Mouse (Mus musculus) lung, embryonic 14.5 days (tissue): Measurements from ENCODE around the gene Tox3. TPM values are rescaled to one million over a fixed set of nuclear protein-coding genes. Genes with fewer than 3 reads are reported as not detected.

Experiments
- ATAC-seq: fragments of 200-750 bp; cut with Nextera tagmentation; 2 replicates; pipeline ENCODE4 v1.8.0; 2017; ENCODE audit warnings: mild to moderate bottlenecking, moderate TSS enrichment, moderate library complexity; ENCODE audit not compliant: insufficient read depth
- DNase-seq: peaks from one replicate; pipeline ENCODE4 v3.0.0-alpha.2; 2015
- H3K27ac ChIP-seq: fragments of 300-500 bp; sonication (generic); 2 replicates; pipeline ENCODE4 v1.5.1; 2014; ENCODE audit warnings: low read depth, mild to moderate bottlenecking, moderate library complexity
- H3K27me3 ChIP-seq: fragments of 300-500 bp; sonication (generic); 2 replicates; pipeline ENCODE4 v1.6.1; 2014; ENCODE audit warnings: low read length, control low read depth; ENCODE audit not compliant: insufficient read depth
- H3K36me3 ChIP-seq: fragments of 300-500 bp; sonication (generic); 2 replicates; pipeline ENCODE4 v1.6.1; 2014; ENCODE audit warnings: control low read depth; ENCODE audit not compliant: insufficient read depth
- H3K4me1 ChIP-seq: fragments of 300-500 bp; sonication (generic); 2 replicates; pipeline ENCODE4 v1.6.1; 2014; ENCODE audit warnings: antibody characterized with exemption, control low read depth; ENCODE audit not compliant: insufficient read depth
- H3K4me2 ChIP-seq: fragments of 300-500 bp; sonication (generic); 2 replicates; pipeline ENCODE4 v1.6.1; 2014; ENCODE audit warnings: mild to moderate bottlenecking
- H3K4me3 ChIP-seq: fragments of 300-500 bp; sonication (generic); 2 replicates; pipeline ENCODE4 v1.5.1; 2014; ENCODE audit warnings: low read depth, low read length
- H3K9ac ChIP-seq: fragments of 300-500 bp; sonication (generic); 2 replicates; pipeline ENCODE4 v1.6.1; 2014
- H3K9me3 ChIP-seq: fragments of 300-500 bp; sonication (generic); 2 replicates; pipeline ENCODE4 v1.6.1; 2016; ENCODE audit warnings: low read depth, low read length, control low read depth
- CTCF ChIP-seq: IDR thresholded peaks from 2 replicates; pipeline ENCODE4 v1.5.1; 2016; ENCODE audit warnings: antibody characterized with exemption, low read depth
- WGBS: fragments of 180-500 bp; shearing (Covaris S2); extraction: QIAGEN DNeasy Blood & Tissue Kit; methylation state at CpG from one replicate; pipeline ENCODE4 v1.1.7; 2014; 5-methylcytosine and 5-hydroxymethylcytosine counted together
- polyA plus RNA-seq: library from polyadenylated mRNA; unstranded; fragments of >200 nt; fragmentation: Nextera tagmentation; extraction: Ambion mirVana; gene quantifications from 2 replicates; pipeline ENCODE4 v1.2.1, GENCODE M21; 2014

Gene Tox3
- polyA plus RNA-seq, 1 experiment from 2014 or later = 7.6 TPM

DNA sequence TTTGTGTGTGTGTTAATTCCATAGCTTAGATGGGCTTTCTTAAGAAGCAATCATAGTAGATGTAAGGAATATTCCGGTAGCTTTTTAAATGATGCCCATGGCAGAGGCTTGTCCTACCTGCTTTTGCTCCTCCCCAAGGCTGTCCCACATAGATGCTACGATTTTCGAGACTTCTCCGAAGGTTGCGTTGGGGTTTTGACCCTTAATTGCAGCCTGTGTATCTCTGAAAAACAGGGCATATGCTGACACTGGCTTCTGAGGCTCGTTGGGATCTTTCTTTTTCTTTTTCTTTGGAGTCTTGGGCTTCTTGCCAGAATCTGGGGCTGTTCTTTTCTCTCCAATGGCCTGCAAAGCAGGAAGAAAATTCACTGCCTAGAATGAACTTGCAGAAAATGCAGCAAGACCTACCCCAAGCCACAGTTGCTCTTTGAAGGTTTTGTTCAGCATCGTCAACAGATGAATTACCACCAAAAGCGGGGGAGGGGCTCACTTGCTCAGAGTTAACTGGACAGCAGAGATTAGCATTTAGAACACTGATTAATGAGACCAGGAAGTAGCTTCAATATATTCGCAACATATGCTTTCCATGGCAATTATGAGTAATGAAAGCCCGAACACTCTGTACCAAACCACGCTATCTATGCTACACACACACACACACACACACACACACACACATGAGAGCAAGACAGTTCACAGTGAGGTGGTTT, 93.8 kb downstream of the Tox3 start:
- Histone ChIP-seq H3K4me2 (no peak overlapping the region), H3K27ac (no peak overlapping the region), H3K4me1 (no peaks in the 10 kb centered on the region), H3K4me3 (no peak overlapping the region), H3K9me3 (no peaks in the 10 kb centered on the region), H3K27me3 (no peaks in the 10 kb centered on the region), H3K9ac (no peak overlapping the region), H3K36me3 (no peaks in the 10 kb centered on the region)
- DNase-seq = peak; percentile 71
- WGBS = 51% methylated on average over 11 of the region's 11 CpGs
- TF ChIP-seq CTCF = no peak
- ATAC-seq = no peak

DNA sequence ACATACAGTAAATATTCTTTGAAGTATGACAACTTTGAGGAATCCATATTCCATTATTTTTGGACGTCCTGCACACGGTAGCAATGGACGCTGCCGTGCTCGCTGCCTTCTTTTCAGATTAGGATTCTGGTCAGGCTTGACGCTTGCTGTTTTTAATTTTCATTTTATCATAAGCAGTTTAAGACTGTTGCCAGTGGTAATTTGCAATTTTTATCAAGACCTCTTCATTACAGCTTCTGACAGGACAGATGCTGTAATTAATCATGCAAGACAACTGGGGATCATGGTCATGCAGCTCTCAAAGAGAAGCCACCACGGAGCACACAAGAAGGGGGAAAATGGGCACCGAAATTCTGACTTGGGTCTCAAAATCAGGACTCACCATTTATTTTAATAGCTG, 101.8 kb downstream of the Tox3 start:
- Histone ChIP-seq H3K9me3 (no peaks in the 10 kb centered on the region), H3K27me3 (no peaks in the 10 kb centered on the region), H3K4me3 (no peak overlapping the region), H3K4me1 (no peaks in the 10 kb centered on the region), H3K4me2 (no peak overlapping the region), H3K27ac (no peak overlapping the region), H3K9ac (no peak overlapping the region), H3K36me3 (0 out of 2 replicates have a peak, but pooled peaks cover 8% of the 10 kb centered on the region)
- WGBS = 87% methylated on average over 8 of the region's 8 CpGs
- no peak for ATAC-seq
- no peak for DNase-seq
- no peak for TF ChIP-seq CTCF

DNA sequence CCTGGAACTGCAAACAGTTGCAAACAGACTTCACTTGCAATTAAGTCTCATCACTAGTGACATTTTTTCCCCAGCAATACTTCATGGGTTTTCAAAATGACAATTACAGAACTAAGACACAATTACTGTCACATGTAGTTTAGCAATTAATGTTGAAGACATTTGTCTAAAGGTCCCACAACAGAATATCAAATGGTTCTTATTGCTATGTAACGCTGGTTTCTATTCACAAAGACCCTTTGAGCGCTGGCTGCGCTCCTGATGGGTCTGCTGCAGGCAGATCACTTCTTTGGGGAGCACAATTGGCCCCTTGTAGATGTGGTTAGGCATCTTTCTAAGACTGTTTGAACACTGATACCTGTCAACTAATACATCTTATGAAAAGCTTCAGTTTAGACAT, 102.3 kb downstream of the Tox3 start:
- H3K36me3 ChIP-seq = 0 out of 2 replicates have a peak, but pooled peaks cover 8% of the 10 kb centered on the region
- no peak overlapping the region for H3K27ac ChIP-seq
- H3K4me3 ChIP-seq = no peak overlapping the region
- DNase-seq (no peak), ATAC-seq (no peak)
- H3K4me1 ChIP-seq = no peaks in the 10 kb centered on the region
- 86% methylated on average over 3 of the region's 3 CpGs for WGBS
- no peak for TF ChIP-seq CTCF
- no peak overlapping the region for H3K4me2 ChIP-seq
- H3K27me3 ChIP-seq = no peaks in the 10 kb centered on the region
- no peaks in the 10 kb centered on the region for H3K9me3 ChIP-seq
- no peak overlapping the region for H3K9ac ChIP-seq

DNA sequence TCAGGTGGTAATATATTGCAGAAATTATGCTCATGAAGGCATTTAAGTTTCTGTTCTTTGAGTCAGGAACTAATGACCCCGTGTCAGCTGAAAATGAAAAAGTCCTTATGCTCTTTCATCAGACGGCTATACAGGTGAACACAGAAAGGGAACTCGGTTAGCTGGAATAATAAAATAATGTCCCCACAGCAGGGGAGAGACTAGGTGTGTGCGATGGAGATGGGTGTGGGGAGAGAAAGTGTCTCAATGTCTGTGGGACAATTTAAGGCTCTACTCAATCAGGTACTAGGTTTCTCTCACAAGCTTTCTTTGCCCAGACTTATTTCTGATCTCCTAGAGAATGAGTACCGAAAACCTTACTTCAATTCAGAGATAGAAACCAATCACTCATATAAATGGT, 103.0 kb downstream of the Tox3 start:
- no peak for ATAC-seq
- H3K36me3 ChIP-seq = 0 out of 2 replicates have a peak, but pooled peaks cover 8% of the 10 kb centered on the region
- H3K4me3 ChIP-seq = no peak overlapping the region
- H3K27ac ChIP-seq = no peak overlapping the region
- no peaks in the 10 kb centered on the region for H3K4me1 ChIP-seq
- H3K4me2 ChIP-seq = no peak overlapping the region
- H3K9ac ChIP-seq = no peak overlapping the region
- no peak for DNase-seq
- TF ChIP-seq CTCF = no peak
- no peaks in the 10 kb centered on the region for H3K9me3 ChIP-seq
- H3K27me3 ChIP-seq = no peaks in the 10 kb centered on the region
- WGBS = 83% methylated on average over 5 of the region's 5 CpGs

DNA sequence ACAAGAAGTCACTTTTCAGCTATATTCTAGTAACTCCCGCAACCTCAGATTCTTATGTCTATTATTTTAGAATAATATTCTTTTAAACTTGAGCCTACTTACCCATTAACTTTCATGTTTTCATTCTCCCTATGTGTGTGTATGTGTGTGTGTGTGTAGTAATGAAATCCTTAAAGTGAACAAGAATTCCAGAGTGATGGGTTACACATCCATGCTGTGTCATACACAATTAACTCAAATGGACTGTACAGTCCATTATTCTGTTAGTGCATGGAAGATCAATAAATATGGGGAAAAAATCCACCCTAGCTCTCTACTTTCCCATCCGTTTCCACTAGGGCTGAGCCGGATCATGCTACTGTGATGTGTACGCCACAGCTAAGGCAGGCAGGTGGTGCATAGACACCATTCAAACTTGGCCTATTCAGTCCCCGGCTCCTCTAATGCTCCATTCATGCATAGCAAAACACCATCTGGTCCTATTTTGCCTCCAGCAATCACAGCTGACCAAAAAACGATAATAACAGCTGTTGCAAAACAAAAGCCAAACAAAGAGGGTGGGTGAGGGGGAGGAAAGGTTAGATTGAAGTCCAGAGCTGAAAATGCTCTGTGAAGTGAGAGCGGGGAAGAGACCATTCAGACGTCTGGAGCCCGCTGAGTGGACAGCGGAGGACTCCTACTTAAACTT, 103.5 kb downstream of the Tox3 start:
- no peak overlapping the region for H3K4me2 ChIP-seq
- WGBS = 75% methylated on average over 10 of the region's 10 CpGs
- TF ChIP-seq CTCF = no peak
- no peak overlapping the region for H3K27ac ChIP-seq
- H3K27me3 ChIP-seq = no peaks in the 10 kb centered on the region
- DNase-seq = no peak
- 0 out of 2 replicates have a peak, but pooled peaks cover 8% of the 10 kb centered on the region for H3K36me3 ChIP-seq
- H3K9me3 ChIP-seq = no peaks in the 10 kb centered on the region
- no peak for ATAC-seq
- no peaks in the 10 kb centered on the region for H3K4me1 ChIP-seq
- H3K4me3 ChIP-seq = no peak overlapping the region
- no peak overlapping the region for H3K9ac ChIP-seq

DNA sequence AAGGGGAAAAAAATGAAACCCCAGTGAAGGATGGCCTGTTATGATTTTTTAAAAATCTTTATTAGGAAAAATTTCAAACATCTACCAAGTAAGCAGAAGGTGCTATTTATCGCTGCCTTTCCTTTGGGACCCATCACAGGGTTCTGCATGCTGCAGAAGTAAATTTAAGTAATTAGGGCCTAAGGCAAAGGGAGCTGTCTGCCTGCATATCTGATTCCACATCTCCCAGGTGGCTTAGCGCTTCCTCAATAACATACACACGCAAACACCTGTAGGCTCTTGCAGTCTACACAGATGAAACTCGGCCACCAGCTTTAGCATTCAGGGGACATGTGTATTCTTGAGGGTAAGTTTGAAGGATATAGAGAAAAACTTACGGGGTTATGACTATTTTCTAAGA, 104.2 kb downstream of the Tox3 start:
- no peak overlapping the region for H3K27ac ChIP-seq
- H3K9ac ChIP-seq = no peak overlapping the region
- H3K4me1 ChIP-seq = no peaks in the 10 kb centered on the region
- ATAC-seq (no peak), DNase-seq (no peak)
- H3K4me2 ChIP-seq = no peak overlapping the region
- H3K27me3 ChIP-seq = no peaks in the 10 kb centered on the region
- no peaks in the 10 kb centered on the region for H3K9me3 ChIP-seq
- TF ChIP-seq CTCF = no peak
- H3K36me3 ChIP-seq = 0 out of 2 replicates have a peak, but pooled peaks cover 8% of the 10 kb centered on the region
- WGBS = 87% methylated on average over 5 of the region's 5 CpGs
- no peak overlapping the region for H3K4me3 ChIP-seq

DNA sequence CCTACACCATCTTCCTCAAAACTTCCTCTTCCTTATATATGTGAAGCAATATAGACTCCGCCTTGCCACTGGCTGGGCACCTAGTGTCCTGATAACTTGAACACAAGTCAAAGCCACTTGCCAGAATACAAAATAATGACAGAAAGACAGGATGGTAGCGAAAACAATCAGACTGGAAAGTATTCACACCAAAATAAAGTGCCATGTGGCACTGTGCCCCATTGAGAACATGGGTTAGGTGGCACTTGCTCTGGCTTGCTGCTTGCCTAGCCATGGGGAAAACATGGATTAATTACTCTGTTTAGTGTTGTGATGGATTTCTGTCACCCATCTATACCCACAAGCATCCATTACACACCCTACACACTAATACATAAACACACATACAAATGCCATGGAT, 105.8 kb downstream of the Tox3 start:
- H3K4me3 ChIP-seq = no peak overlapping the region
- H3K4me2 ChIP-seq = no peak overlapping the region
- H3K4me1 ChIP-seq = no peaks in the 10 kb centered on the region
- 92% methylated on average over 2 of the region's 2 CpGs for WGBS
- DNase-seq (no peak), ATAC-seq (no peak)
- no peak for TF ChIP-seq CTCF
- no peaks in the 10 kb centered on the region for H3K9me3 ChIP-seq
- H3K27me3 ChIP-seq = no peaks in the 10 kb centered on the region
- H3K36me3 ChIP-seq = no peaks in the 10 kb centered on the region
- no peak overlapping the region for H3K27ac ChIP-seq
- H3K9ac ChIP-seq = no peak overlapping the region
